Mouse (Mus musculus) activated CD4-positive, CD25-positive, alpha-beta regulatory T cell, adult 4 months (primary cell): ENCODE results near the gene Irs3. TPM values are rescaled to one million over a fixed set of nuclear protein-coding genes. Genes with fewer than 3 reads are reported as not detected.
"Not testable (repeated sequence)": the region's sequence is repeated elsewhere in the genome, so short reads cannot be mapped to it uniquely, and the experiment has no call there.

ENCODE experiments used
- ATAC-seq: one replicate; pipeline ENCODE4 v1.8.0; 2017
- polyA plus RNA-seq, 2 experiments: library from polyadenylated mRNA; unstranded; fragments of 100-300 nt; shearing (Covaris generic); gene quantifications; one replicate each; pipeline ENCODE4 v1.2.1; 2017

The Irs3 gene
- polyA plus RNA-seq, 2 experiments from 2014 or later: not detected

DNA sequence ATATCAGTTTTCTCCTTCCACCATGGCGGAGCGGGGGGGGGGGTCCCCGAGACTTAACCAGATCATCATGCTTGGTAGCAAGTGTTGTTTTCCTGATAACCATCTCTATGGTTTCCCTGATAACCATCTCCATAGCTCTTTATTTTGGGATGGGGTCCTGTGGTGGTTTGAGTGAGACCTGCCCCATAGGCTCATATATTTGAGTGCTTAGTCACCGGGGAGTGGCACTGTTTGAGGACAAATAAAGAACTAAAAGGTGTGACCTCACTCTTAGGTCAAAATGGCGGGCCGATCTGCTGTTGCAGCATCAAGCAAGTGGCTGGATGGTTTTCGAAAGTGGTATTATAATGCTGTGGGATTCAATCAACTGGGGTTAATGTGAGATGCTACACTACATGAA lies 30.2 kb downstream of the Irs3 start:
- no peak for ATAC-seq

- not testable (repeated sequence) for ATAC-seq
These were observed 30.6 kb downstream of the Irs3 start for GRCm38 (mm10) chr5:137614921-137615320.

- no peak for ATAC-seq
These were observed 32.0 kb downstream of the Irs3 start, which contains the start of gene Pcolce for GRCm38 (mm10) chr5:137613550-137613949. Pcolce (minus strand) TSS chr5:137613784.

DNA sequence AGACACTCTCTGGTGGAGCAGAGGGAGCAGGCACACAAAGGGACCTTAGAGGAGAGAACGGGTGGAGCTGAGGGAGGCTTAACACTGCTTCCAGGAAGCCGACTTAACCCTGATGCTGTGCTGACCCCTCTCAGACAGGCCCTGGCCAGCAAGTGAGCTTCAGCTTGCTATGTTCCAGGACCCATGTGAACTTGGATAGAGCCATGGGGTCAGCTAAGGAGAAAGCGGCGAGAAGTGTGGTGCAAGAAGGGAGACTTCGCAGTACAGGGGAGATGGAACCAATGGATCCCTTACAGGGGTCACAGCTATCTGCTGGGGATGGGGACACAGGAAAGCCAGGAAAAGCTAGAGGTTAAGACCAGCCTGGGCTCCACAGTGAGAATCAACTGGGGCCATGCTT lies 32.4 kb downstream of the Irs3 start:
- no peak for ATAC-seq

- no peak for ATAC-seq
These were observed 34.3 kb downstream of the Irs3 start for GRCm38 (mm10) chr5:137611245-137611602.

DNA sequence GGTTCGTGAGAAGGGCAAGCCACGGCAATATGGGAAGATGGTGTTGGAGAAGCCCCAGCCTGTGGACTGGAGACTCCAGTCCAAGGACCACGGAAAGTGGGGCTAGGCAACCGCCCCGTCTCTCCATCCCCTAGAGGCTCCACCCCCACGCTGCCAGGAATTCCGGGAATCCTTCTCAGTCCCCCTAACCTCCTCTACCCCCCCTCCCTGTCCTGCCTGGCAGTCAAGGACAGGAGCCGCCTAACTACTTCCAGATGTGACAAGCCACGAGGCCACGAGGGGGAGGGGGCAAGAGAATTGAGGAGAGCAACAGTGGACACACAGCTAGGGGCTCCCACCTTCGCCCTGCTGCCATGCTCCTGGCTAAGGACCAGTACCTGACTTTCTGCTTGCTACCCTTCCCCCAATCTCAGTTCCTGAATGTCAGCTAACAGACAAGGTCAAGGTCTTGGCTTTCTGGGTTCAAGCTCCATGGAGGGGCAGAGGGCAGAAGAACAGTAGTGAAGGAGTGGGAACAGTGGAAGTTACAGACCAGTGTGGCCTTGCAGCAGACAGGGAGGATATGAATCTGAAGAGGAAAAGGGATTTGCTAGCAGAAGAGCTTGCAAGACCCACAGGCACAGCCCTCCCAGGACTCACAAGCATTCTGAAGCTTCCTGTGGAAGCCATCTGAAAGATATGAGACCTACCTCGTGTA lies 34.8 kb downstream of the Irs3 start:
- ATAC-seq: no peak

DNA sequence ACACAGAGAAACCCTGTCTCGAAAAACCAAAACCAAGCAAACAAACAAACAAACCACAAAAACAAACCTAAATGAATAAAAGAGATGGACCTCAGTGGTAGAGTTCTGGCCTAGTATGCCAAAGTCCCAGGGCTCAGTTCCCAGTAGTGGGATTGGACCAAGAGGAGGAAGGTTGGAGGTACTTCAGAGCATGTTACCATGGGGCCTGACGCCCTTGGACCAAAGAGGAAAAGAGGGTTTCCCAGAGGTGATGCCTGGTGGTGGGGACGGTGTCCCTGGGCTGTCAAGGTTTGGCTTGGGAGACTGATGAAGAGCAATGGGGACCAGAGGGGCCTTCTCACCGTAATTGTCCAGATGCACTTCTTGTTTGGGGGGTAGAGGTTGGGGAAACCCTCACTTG lies 35.5 kb downstream of the Irs3 start:
- no peak for ATAC-seq

- ATAC-seq: no peak
These were observed 36.2 kb downstream of the Irs3 start for GRCm38 (mm10) chr5:137609292-137609691.

- no peak for ATAC-seq
These were observed 36.8 kb downstream of the Irs3 start for GRCm38 (mm10) chr5:137608654-137609190.

DNA sequence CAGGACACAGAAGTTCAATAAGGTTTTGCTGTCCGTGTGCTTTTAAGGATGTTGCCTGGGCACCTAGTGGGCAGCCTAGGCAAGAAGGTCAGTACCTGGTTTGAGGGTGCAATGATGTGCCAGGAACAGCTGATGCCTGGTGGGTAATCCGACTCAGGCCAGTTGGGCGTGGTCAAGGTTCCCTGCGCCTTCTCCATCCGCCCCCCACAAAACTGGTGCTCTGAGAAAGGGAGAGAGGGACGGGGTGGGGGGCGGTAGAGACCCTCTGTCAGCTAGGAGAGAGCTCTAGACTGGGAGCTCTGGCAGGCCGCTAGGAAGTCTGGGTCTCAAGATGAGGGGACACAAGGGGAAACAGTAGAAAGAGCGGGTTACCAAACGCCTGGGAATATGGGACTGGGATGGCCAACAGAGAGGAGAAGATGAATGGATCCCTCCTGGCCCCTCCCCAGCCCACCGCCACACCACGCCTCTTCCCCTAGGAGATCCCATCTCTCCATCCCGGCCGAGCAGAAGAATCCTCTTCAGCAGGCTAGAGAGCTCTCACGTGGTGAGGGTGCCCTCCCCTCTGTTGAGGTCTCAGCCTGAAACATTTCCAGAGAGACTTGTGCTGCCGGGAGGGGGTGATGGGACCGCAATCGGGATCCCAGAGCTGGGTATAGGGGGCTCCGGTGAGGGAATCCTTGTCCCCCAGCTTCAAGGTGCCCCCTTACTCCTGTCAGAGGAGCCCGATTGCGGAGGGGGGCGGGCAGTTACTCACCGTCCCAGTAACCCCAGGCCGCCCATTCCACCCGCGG lies 37.5 kb downstream of the Irs3 start:
- no peak for ATAC-seq

- ATAC-seq: no peak
These were observed 44.2 kb downstream of the Irs3 start for GRCm38 (mm10) chr5:137601365-137601729.

DNA sequence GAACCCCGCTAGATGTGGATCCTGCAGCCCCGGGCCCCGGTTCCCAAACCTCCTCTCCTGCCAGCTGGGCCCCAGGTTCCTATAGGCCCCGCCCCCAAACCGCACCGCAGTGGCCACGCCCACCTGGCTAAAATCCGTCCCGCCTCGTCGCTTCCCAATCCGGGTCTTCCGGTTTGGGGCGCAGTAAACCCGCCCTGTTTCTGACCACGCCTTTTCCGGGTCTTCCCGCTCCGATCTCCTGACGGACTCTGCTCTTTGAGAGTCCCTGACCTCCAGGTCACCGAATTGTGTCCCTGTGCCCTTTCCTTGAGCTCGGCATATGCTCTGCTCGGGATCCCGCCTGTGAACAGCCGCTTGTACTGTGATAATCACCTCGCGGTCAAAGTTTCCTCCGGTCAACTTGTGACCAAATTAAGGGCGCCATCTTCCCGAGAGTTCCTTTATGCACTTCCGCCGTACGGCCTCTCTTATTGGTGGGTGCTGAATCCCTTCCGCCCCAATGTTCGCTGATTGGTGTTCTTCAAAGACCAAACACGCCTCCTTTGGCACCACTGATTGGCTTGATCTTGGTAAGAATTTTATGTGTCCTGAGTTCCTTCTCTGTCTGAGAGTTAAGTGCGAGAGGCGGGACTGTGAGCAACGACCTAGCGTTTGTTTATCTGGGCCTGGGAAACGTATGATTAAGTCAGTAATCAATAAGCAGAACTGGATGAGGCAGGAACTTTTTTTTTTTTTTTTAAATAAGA lies 44.7 kb downstream of the Irs3 start, which contains the start of gene Mospd3:
Mospd3 (minus strand) TSS at position 440 of the 746 bp plus-strand sequence.
- peak; percentile 92 for ATAC-seq

DNA sequence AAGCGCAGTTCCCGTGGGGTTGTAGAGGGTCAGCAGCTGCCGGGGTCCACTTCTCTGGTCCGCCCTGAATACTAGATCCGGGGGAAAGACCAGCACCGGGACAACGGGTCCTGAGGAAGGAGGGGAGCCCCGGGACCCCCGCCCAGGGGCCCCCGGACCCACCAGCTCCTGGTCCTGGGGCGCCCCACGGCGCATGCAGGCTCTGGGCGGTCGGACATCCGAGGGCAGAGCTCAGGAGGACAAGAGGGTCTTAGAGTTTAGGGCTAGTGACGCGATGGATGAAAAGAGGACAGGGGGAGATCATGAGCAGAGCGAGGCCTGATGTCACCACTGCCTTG lies 45.3 kb downstream of the Irs3 start:
- ATAC-seq: peak; percentile 4

- ATAC-seq: no peak
These were observed 45.9 kb downstream of the Irs3 start for GRCm38 (mm10) chr5:137599600-137599999.

DNA sequence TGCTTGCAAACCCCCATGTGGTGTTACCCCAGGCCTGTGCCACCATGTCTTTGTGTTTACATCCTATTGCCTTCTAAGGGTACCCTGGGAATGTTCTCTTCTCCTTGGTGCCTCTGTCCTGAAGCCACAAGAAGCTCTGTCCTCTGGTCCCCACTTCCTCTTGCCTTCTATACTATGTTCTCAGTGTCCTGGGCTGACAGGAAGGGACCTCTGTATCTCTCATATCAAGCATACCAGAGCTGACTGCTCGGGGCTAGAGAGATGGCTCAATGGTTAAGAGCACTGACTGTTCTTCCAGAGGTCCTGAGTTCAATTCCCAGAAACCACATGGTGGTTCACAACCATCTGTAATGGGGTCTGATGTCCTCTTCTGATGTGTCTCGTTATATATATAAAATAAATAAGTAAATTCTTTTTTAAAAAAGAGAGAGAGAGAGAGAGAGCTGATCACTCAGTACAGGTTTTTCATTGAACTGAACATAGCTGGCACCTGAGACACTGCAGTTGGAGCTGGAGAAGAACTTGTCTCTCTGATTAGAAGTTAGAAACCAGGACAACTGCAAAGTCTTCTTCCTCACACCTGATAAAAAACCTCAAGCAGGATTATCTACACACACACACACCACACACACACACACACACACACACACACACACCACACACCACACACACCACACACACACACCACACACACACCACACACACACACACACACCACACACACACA lies 47.3 kb downstream of the Irs3 start:
- no peak for ATAC-seq

GRCm38 (mm10) chr5:137597625-137598024 lies 47.9 kb downstream of the Irs3 start:
- no peak for ATAC-seq

DNA sequence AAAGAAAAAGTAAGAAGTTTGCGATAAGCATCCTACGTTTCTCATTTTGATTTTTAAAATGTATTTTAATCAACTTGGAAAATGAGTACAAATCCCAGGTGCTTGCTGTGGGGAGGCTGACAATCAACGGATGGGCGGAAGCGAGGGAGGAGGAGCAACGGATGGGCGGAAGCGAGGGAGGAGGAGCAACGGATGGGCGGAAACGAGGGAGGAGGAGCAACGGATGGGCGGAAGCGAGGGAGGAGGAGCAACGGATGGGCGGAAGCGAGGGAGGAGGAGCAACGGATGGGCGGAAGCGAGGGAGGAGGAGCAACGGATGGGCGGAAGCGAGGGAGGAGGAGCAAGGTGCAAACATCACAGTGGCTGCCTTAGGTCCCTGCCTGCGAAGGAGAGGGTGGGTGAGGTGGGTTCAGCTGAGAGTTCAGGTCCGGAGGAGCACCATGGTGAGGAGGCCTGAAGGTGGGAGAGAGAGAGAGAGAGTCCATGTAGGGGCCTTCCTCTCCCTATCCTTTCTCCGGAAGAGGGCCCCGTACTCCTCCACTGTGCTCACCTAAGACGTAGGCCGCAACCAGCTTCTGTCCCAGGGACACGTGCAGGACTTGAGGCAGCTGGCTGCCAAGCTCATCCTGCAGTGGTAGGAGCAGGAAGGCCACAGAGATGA lies 48.8 kb downstream of the Irs3 start:
- ATAC-seq: peak; percentile 14

- ATAC-seq: no peak
These were observed 49.6 kb downstream of the Irs3 start for GRCm38 (mm10) chr5:137595921-137596320.
